Mouse (Mus musculus) hindbrain, embryonic 10.5 days (tissue): Measurements from ENCODE around the gene Ptprt. TPM values are rescaled to one million over a fixed set of nuclear protein-coding genes. Genes with fewer than 3 reads are reported as not detected.
A peak's percentile ranks its signal among the peaks of the same experiment; 100 is the strongest.

Experiments used
- DNase-seq: peaks from one replicate; pipeline ENCODE4 v3.0.0-alpha.2; 2017; ENCODE audit warnings: low spot score
- H3K27ac ChIP-seq: fragments of 300-500 bp; sonication (generic); 2 replicates; pipeline ENCODE4 v1.5.1; 2016; ENCODE audit warnings: mild to moderate bottlenecking, moderate library complexity
- H3K27me3 ChIP-seq: fragments of 300-500 bp; sonication (generic); 2 replicates; pipeline ENCODE4 v1.6.1; 2016; ENCODE audit warnings: mild to moderate bottlenecking; ENCODE audit not compliant: poor library complexity, insufficient read depth, severe bottlenecking
- H3K36me3 ChIP-seq: fragments of 300-500 bp; sonication (generic); 2 replicates; pipeline ENCODE4 v1.6.1; 2016; ENCODE audit warnings: mild to moderate bottlenecking, moderate library complexity
- H3K4me1 ChIP-seq: fragments of 300-500 bp; sonication (generic); replicated peaks from 2 replicates; pipeline ENCODE4 v1.6.1; 2016; ENCODE audit warnings: mild to moderate bottlenecking
- H3K4me3 ChIP-seq: fragments of 300-500 bp; sonication (generic); 2 replicates; pipeline ENCODE4 v1.5.1; 2016; ENCODE audit warnings: mild to moderate bottlenecking, moderate library complexity
- H3K9me3 ChIP-seq: fragments of 300-500 bp; sonication (generic); 2 replicates; pipeline ENCODE4 v1.6.1; 2016; ENCODE audit warnings: mild to moderate bottlenecking, moderate library complexity
- WGBS: fragments of 180-500 bp; shearing (Covaris S2); methylation state at CpG from one replicate; pipeline ENCODE4 v1.1.7; 2016; 5-methylcytosine and 5-hydroxymethylcytosine counted together
- polyA plus RNA-seq: library from polyadenylated mRNA; unstranded; fragments of >200 nt; fragmentation: Nextera tagmentation; extraction: Ambion mirVana; gene quantifications from 2 replicates; pipeline ENCODE4 v1.2.1, GENCODE M21; 2016

The Ptprt gene
- polyA plus RNA-seq, 1 experiment from 2014 or later: 1.7 TPM

DNA sequence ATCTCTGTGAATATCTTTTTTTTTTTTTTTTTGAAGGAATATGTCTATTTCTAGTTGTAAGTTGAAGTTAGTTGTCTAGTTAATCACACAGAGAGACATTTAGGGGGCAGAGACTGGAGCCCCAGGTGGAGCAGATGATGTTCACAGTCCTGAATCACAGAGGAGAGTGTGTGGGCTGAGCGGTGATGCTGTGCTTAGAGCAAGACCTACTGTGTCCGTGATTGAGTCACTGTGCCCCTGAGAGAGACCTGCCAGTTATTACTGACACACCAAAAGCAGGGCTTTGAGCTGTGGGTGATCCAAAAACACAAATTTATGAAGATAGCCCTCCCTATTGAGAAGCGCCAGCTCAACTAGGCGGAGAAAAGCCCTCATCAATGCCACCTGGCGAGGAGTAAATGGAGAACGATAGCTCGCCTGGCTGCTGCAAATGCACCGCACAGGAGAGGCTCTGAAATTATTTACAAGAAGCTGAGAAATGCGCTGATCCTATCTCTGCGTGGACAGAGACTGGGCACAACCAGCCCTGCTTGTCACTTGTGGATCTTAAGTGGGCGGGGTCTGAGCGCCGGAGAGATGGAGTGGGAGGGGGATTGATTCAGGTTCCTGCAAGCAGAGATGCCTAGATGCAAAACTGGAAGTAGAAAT, 1162.4 kb downstream of the Ptprt start:
- 23% methylated on average over 13 of the region's 13 CpGs for WGBS
- Histone ChIP-seq H3K4me1 (peaks cover 21% of the 10 kb centered on the region), H3K36me3 (no peaks in the 10 kb centered on the region), H3K27ac (no peak overlapping the region), H3K27me3 (no peaks in the 10 kb centered on the region), H3K9me3 (no peaks in the 10 kb centered on the region), H3K4me3 (peak overlapping the region; percentile 44)
- no peak for DNase-seq

DNA sequence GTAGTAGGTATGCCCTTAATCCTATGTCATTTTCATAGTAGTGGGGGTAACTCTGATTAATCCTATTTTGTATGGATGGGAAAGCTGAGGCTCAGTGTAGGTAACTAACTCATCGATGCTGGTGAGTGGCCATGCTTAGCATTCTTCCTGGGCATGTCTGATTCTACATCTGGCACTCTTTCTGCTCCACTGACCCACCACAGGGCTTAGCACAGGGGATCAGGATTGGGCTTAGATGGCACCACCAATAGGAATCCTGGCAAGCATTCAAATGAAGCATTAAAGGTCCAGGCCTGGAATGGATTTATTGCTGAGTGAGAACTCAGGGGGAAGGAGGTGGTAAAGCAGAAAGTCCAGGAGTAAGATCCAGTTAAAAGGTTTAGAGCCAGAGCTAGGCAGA, 1179.2 kb downstream of the Ptprt start:
- no peak for DNase-seq
- H3K9me3 ChIP-seq: no peaks in the 10 kb centered on the region
- no peaks in the 10 kb centered on the region for H3K36me3 ChIP-seq
- WGBS: 87% methylated on average over 1 of the region's 1 CpGs
- H3K4me1 ChIP-seq: no peaks in the 10 kb centered on the region
- H3K27me3 ChIP-seq: no peaks in the 10 kb centered on the region
- H3K27ac ChIP-seq: no peak overlapping the region
- no peak overlapping the region for H3K4me3 ChIP-seq

DNA sequence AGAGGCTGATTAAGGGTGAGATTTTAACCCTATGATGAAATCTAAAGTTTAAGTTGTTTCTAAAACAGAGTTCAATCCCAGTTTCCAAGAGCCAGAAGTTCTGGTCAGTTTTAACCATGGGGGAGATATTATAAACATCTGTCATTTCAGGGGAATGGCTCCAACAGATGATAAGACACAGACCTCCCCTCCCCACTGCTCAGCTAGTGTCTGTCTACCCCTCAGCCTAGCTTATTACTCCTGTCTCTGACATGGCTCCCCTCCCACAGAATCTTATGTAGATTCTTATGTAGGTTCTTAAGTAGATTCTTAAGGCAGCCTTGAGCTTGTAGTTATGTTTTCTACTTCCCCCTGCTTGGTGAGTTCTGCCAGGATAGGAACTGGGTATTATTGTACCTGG, 1180.5 kb downstream of the Ptprt start:
- no peak overlapping the region for H3K27ac ChIP-seq

More for the DNA sequence above, 1180.5 kb downstream of the Ptprt start:
- Histone ChIP-seq H3K36me3 (no peaks in the 10 kb centered on the region), H3K27me3 (no peaks in the 10 kb centered on the region), H3K9me3 (no peaks in the 10 kb centered on the region), H3K4me1 (no peaks in the 10 kb centered on the region), H3K4me3 (no peak overlapping the region)
- no peak for DNase-seq
